Mouse (Mus musculus): ENCODE results near the gene Camk1d.

DNA sequence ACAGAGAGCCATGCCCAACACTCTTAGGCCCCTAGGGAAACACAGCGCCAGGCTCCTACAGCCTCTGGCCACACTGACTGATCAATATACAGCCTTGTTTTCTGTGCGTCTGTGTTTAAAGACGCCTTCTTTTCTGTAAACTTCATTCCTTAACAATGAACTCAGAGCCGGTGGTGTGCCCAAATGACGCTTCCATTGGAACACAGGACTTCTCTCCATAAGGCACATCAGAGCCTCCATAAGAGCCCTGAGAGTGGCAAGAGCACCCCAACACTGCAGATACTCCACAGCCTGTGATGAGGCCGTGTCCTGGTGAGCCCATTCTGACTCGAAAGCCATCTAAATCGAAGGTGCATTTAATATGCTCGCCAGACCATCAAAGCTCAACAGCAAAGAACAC is 50.8 kb downstream of the Camk1d start:
- TF ChIP-seq POLR2A (IDR thresholded peaks at IDR 0.05; ENCODE audit: control insufficient read depth, low read depth, low read length) = no peak
- no peak for TF ChIP-seq CTCF (IDR thresholded peaks at IDR 0.05; ENCODE audit: control insufficient read depth, insufficient read depth, insufficient replicate concordance, low read depth, low read length)

Data from testis, adult 2 months (tissue).